Mouse (Mus musculus): ENCODE results near the gene Pih1d1.
"Not testable (repeated sequence)": the region's sequence is repeated elsewhere in the genome, so short reads cannot be mapped to it uniquely, and the experiment has no call there.

GRCm38 (mm10) chr7:45153052-45153451 is 1.1 kb upstream of the Pih1d1 start:
- TF ChIP-seq POLR2A (IDR thresholded peaks at IDR 0.05; ENCODE audit: low read depth, low read length); CTCF (IDR thresholded peaks at IDR 0.05; ENCODE audit: borderline replicate concordance, insufficient read depth, low read length): not testable (repeated sequence)

Measured in embryonic fibroblast, embryonic 13.5 days (primary cell).